Mouse (Mus musculus) CH12.LX (cell line): Measurements from ENCODE around the gene March10.

ENCODE experiments used
- CHD1 ChIP-seq: IDR thresholded peaks from 2 replicates; pipeline ENCODE4 v1.6.1; 2012; ENCODE audit warnings: low read depth, low read length, improper control_type of control experiment, inconsistent platforms
- CTCF ChIP-seq, 2 experiments: IDR thresholded peaks in 1 of 2; conservative IDR thresholded peaks in 1 of 2; 2 replicates each; pipeline ENCODE4 v1.5.1; 2011 to 2012; ENCODE audit warnings: low read depth in 2 of 2, low read length in 2 of 2, improper control_type of control experiment in 1 of 2, inconsistent platforms in 1 of 2, mild to moderate bottlenecking in 1 of 2, moderate library complexity in 1 of 2
- ELF1 ChIP-seq: IDR thresholded peaks from 2 replicates; pipeline ENCODE4 v1.6.1; 2014; ENCODE audit warnings: low read depth, mild to moderate bottlenecking, inconsistent platforms, low read length, improper control_type of control experiment
- HCFC1 ChIP-seq: IDR thresholded peaks from 2 replicates; pipeline ENCODE4 v1.6.1; 2012; ENCODE audit warnings: low read depth, mild to moderate bottlenecking, inconsistent platforms, low read length, improper control_type of control experiment
- MAFK ChIP-seq: IDR thresholded peaks from 2 replicates; pipeline ENCODE4 v1.6.1; 2011; ENCODE audit warnings: low read length, improper control_type of control experiment; ENCODE audit not compliant: insufficient replicate concordance
- MAX ChIP-seq: IDR thresholded peaks from 2 replicates; pipeline ENCODE4 v1.6.1; 2011; ENCODE audit warnings: low read length, improper control_type of control experiment
- MAZ ChIP-seq: IDR thresholded peaks from 2 replicates; pipeline ENCODE4 v1.6.1; 2012; ENCODE audit warnings: low read depth, mild to moderate bottlenecking, inconsistent platforms, low read length, improper control_type of control experiment, moderate library complexity
- MYC ChIP-seq: IDR thresholded peaks from 2 replicates; pipeline ENCODE4 v1.6.1; 2011; ENCODE audit warnings: low read depth, mild to moderate bottlenecking, improper control_type of control experiment, low read length
- NELFE ChIP-seq: IDR thresholded peaks from 2 replicates; pipeline ENCODE4 v1.6.1; 2011; ENCODE audit warnings: low read depth, low read length, improper control_type of control experiment
- POLR2A ChIP-seq: IDR thresholded peaks from 2 replicates; pipeline ENCODE4 v1.6.1; 2011; ENCODE audit warnings: low read depth, mild to moderate bottlenecking, improper control_type of control experiment, low read length
- USF2 ChIP-seq: conservative IDR thresholded peaks from 2 replicates; pipeline ENCODE4 v1.6.1; 2011; ENCODE audit warnings: low read depth, low read length, improper control_type of control experiment
- ZMIZ1 ChIP-seq: IDR thresholded peaks from 2 replicates; pipeline ENCODE4 v1.6.1; 2012; ENCODE audit warnings: low read depth, mild to moderate bottlenecking, inconsistent platforms, low read length, improper control_type of control experiment

DNA sequence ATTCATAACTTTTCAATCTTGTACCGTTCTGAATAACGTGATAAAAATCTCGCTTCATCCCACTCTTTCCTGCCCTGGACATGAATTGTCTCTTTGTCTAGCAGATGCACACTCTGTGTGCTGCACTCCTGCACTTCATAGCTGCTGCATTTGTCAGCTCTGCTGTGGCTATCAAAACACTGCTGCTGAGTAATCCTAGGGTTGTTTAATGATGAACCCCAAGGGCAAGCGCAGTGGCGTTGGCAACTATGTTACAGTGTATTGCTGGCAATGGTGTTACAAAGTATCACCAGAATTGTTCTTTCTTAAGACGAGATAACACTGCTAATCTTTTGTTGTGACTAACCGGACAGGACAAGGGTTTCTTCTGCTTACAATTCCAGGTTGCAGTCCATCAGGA, 16.7 kb downstream of the March10 start:
- TF ChIP-seq MAFK = no peak
- TF ChIP-seq CTCF (conservative IDR thresholded peaks at IDR 0.05 in 1 of 2, IDR thresholded peaks at IDR 0.05 in 1 of 2; ENCODE audit: low read depth in 2 of 2, low read length in 2 of 2) = no peak
- no peak for TF ChIP-seq MYC
- no peak for TF ChIP-seq ZMIZ1
- no peak for TF ChIP-seq ELF1
- TF ChIP-seq POLR2A = no peak
- no peak for TF ChIP-seq MAX
- no peak for TF ChIP-seq CHD1
- TF ChIP-seq NELFE = no peak
- no peak for TF ChIP-seq USF2
- TF ChIP-seq HCFC1 = no peak
- TF ChIP-seq MAZ = no peak
